Mouse (Mus musculus) CH12.LX (cell line): ENCODE measurements around the gene Cd59b. TPM values are rescaled to one million over a fixed set of nuclear protein-coding genes. Genes with fewer than 3 reads are reported as not detected.

Experiments used
- DNase-seq: peaks from one replicate; pipeline ENCODE4 v3.0.0-alpha.2; 2013; ENCODE audit errors: extremely low read depth
- H3K27ac ChIP-seq: 2 replicates; pipeline ENCODE4 v1.5.1; 2012; ENCODE audit warnings: low read depth, mild to moderate bottlenecking, control low read depth, moderate library complexity; ENCODE audit not compliant: insufficient read depth
- H3K27me3 ChIP-seq: replicated peaks from 2 replicates; pipeline ENCODE3; 2012; ENCODE audit warnings: inconsistent platforms
- H3K36me3 ChIP-seq, 2 experiments: replicated peaks in 1 of 2; 2 replicates each; pipeline versions ENCODE3 to v1.6.1; 2012; ENCODE audit warnings: inconsistent platforms in 1 of 2, low read length in 1 of 2, mild to moderate bottlenecking in 1 of 2, mixed read lengths in 1 of 2, moderate library complexity in 1 of 2; ENCODE audit not compliant: control insufficient read depth in 1 of 2, insufficient read depth in 1 of 2
- H3K4me1 ChIP-seq, 2 experiments: 2 replicates each; pipeline ENCODE4 v1.6.1; 2012; ENCODE audit warnings: inconsistent platforms in 1 of 2, moderate library complexity in 1 of 2; ENCODE audit not compliant: insufficient read depth in 2 of 2, control insufficient read depth in 1 of 2
- H3K4me2 ChIP-seq: 2 replicates; pipeline ENCODE4 v1.6.1; 2012; ENCODE audit warnings: low read depth, mild to moderate bottlenecking, control low read depth; ENCODE audit not compliant: poor library complexity, insufficient read depth, severe bottlenecking
- H3K4me3 ChIP-seq, 3 experiments: fragments of 150-350 bp in 1 of 3; sonication (generic) in 1 of 3; replicated peaks in 1 of 3; 2 replicates each; pipeline versions ENCODE3 to v1.5.1; 2011 to 2012; ENCODE audit warnings: low read depth in 2 of 3, low read length in 2 of 3, mild to moderate bottlenecking in 2 of 3, moderate library complexity in 2 of 3, control low read depth in 1 of 3, improper control_type of control experiment in 1 of 3, inconsistent platforms in 1 of 3, mixed read lengths in 1 of 3; ENCODE audit not compliant: poor library complexity in 1 of 3
- H3K79me2 ChIP-seq: replicated peaks from 2 replicates; pipeline ENCODE4 v1.6.1; 2012; ENCODE audit warnings: mild to moderate bottlenecking, moderate library complexity; ENCODE audit not compliant: control insufficient read depth, poor library complexity, insufficient read depth, severe bottlenecking; ENCODE audit errors: extremely low read depth
- H3K9ac ChIP-seq: 2 replicates; pipeline ENCODE4 v1.6.1; 2012; ENCODE audit warnings: low read depth, mild to moderate bottlenecking, control low read depth, moderate library complexity; ENCODE audit not compliant: insufficient read depth
- H3K9me3 ChIP-seq: replicated peaks from 2 replicates; pipeline ENCODE3; 2012; ENCODE audit warnings: low read length, inconsistent platforms, mixed read lengths
- CHD1 ChIP-seq: IDR thresholded peaks from 2 replicates; pipeline ENCODE4 v1.6.1; 2012; ENCODE audit warnings: low read depth, low read length, improper control_type of control experiment, inconsistent platforms
- CHD2 ChIP-seq: IDR thresholded peaks from 2 replicates; pipeline ENCODE4 v1.6.1; 2011; ENCODE audit warnings: low read length, improper control_type of control experiment
- ELF1 ChIP-seq: IDR thresholded peaks from 2 replicates; pipeline ENCODE4 v1.6.1; 2014; ENCODE audit warnings: low read depth, mild to moderate bottlenecking, inconsistent platforms, low read length, improper control_type of control experiment
- HCFC1 ChIP-seq: IDR thresholded peaks from 2 replicates; pipeline ENCODE4 v1.6.1; 2012; ENCODE audit warnings: low read depth, mild to moderate bottlenecking, inconsistent platforms, low read length, improper control_type of control experiment
- JUN ChIP-seq: IDR thresholded peaks from 2 replicates; pipeline ENCODE4 v1.6.1; 2011; ENCODE audit warnings: low read depth, mild to moderate bottlenecking, low read length, improper control_type of control experiment, moderate library complexity; ENCODE audit not compliant: insufficient read depth
- JUND ChIP-seq: conservative IDR thresholded peaks from 2 replicates; pipeline ENCODE4 v1.6.1; 2011; ENCODE audit warnings: low read depth, low read length, improper control_type of control experiment
- KAT2A ChIP-seq: IDR thresholded peaks from 2 replicates; pipeline ENCODE4 v1.6.1; 2012; ENCODE audit warnings: low read length, improper control_type of control experiment, inconsistent platforms; ENCODE audit not compliant: insufficient replicate concordance
- MAX ChIP-seq: IDR thresholded peaks from 2 replicates; pipeline ENCODE4 v1.6.1; 2011; ENCODE audit warnings: low read length, improper control_type of control experiment
- MXI1 ChIP-seq: IDR thresholded peaks from 2 replicates; pipeline ENCODE4 v1.6.1; 2011; ENCODE audit warnings: mild to moderate bottlenecking, low read depth, low read length, improper control_type of control experiment
- MYC ChIP-seq: IDR thresholded peaks from 2 replicates; pipeline ENCODE4 v1.6.1; 2011; ENCODE audit warnings: low read depth, mild to moderate bottlenecking, improper control_type of control experiment, low read length
- NRF1 ChIP-seq: IDR thresholded peaks from 2 replicates; pipeline ENCODE4 v1.6.1; 2014; ENCODE audit warnings: low read depth, mild to moderate bottlenecking, inconsistent platforms, low read length, improper control_type of control experiment, moderate library complexity
- PAX5 ChIP-seq: IDR thresholded peaks from 2 replicates; pipeline ENCODE4 v1.6.1; 2012; ENCODE audit warnings: low read length, inconsistent platforms, mixed read lengths
- POLR2A ChIP-seq: IDR thresholded peaks from 2 replicates; pipeline ENCODE4 v1.6.1; 2011; ENCODE audit warnings: low read depth, mild to moderate bottlenecking, improper control_type of control experiment, low read length
- SIN3A ChIP-seq: IDR thresholded peaks from 2 replicates; pipeline ENCODE4 v1.6.1; 2012; ENCODE audit warnings: low read length, improper control_type of control experiment, inconsistent platforms
- TCF12 ChIP-seq: IDR thresholded peaks from 2 replicates; pipeline ENCODE4 v1.6.1; 2014; ENCODE audit warnings: low read depth, mild to moderate bottlenecking, inconsistent platforms, low read length, improper control_type of control experiment
- UBTF ChIP-seq: IDR thresholded peaks from 2 replicates; pipeline ENCODE4 v1.6.1; 2012; ENCODE audit warnings: low read depth, mild to moderate bottlenecking, inconsistent platforms, low read length, improper control_type of control experiment, moderate library complexity
- ZMIZ1 ChIP-seq: IDR thresholded peaks from 2 replicates; pipeline ENCODE4 v1.6.1; 2012; ENCODE audit warnings: low read depth, mild to moderate bottlenecking, inconsistent platforms, low read length, improper control_type of control experiment
- dilution Hi-C: fragments of 300-500 bp; cut with MboI; formaldehyde crosslinking; loops from 2 replicates; pipeline ENCODE4 v1.14.3; 2020; ENCODE audit warnings: low sequenced_read_pairs; ENCODE audit not compliant: extremely low pct_unique_long_range_greater_than_20kb, extremely low pct_ligation_motif_present
- in situ Hi-C: fragments of 300-500 bp; cut with MboI; formaldehyde crosslinking; loops from 3 replicates; pipeline ENCODE4 v1.14.3; 2019; ENCODE audit warnings: low sequenced_read_pairs, low pct_ligation_motif_present, low pct_unique_long_range_greater_than_20kb, mixed read lengths
- polyA plus RNA-seq: library from polyadenylated mRNA; unstranded; fragments of >175 nt; gene quantifications from 2 replicates; pipeline ENCODE4 v1.2.1, GENCODE M21; 2012; ENCODE audit warnings: low read depth; ENCODE audit not compliant: insufficient read length
- total RNA-seq, 2 experiments: library from RNA; depleted of rRNA; stranded (reverse); fragments of 300-350 nt in 1 of 2; fragments of >200 nt in 1 of 2; gene quantifications; 2 replicates each; pipeline ENCODE4 v1.2.3; 2012 to 2014

The Cd59b gene
- total and polyA plus RNA-seq, 3 experiments = 0.25 to 2.1 (median 0.80) TPM

DNA sequence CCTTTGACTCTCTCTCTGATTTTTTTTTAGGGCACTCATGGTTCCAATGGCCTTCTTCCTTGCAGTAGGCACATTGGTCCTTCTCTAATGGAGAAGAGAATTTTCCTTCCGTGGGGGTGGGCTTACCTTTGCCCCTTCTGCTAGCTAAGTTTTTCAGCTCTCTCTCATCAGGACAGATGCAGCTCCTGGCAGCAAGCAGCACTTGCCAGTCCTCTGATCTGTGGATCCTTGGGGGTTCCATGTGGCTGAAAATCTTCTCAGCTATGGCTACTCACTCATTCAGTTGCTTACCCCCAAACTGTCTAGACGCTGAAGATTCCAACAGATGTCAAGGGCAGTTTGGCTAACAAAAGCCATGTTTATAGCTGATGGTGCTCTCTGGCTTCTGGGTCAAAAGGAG, 23.7 kb downstream of the Cd59b start:
- dilution Hi-C loops (no loop called here), in situ Hi-C loops (no loop called here)
- H3K79me2 ChIP-seq = no peaks in the 10 kb centered on the region
- no peak overlapping the region for H3K4me2 ChIP-seq
- H3K4me1 ChIP-seq = peaks cover 0 to 12% of the 10 kb centered on the region in 2 experiments; a peak in 2 of 4 replicates
- TF ChIP-seq UBTF = no peak
- DNase-seq = no peak
- peaks cover 14% of the 10 kb centered on the region for H3K27me3 ChIP-seq
- H3K9ac ChIP-seq = no peak overlapping the region
- H3K27ac ChIP-seq = no peak overlapping the region
- no peaks in the 10 kb centered on the region for H3K36me3 ChIP-seq
- no peak overlapping the region for H3K4me3 ChIP-seq
- H3K9me3 ChIP-seq = no peaks in the 10 kb centered on the region

DNA sequence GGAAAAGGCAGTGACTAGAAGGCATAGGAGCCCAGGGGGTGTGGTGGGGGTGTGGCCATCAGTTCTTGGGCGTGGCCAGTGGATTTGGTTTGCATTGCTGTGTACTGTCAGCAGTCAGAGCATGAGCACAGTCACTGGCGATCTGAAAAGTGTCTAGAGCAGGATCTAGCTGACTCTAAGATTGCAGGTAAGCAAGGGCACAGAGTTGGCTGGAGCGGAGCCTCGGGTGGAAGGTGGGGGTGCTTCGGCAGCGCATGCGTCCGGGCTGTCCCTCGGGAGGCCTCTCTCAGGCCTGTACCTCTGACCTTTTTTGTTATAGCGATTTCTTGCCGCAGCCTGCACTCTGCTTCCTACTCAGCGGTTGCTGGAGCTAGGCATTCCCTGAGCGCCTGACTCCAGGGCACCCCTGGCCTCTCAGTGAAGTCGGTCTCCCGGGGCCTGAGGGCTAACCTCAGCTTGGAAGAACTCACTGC, 26.1 kb downstream of the Cd59b start, which contains the start of gene Cd59a:
Cd59a (plus strand) TSS at position 61 of the 473 bp plus-strand sequence.
- no peaks in the 10 kb centered on the region for H3K79me2 ChIP-seq
- no peak for TF ChIP-seq MAX
- no peak for TF ChIP-seq ZMIZ1
- no peak for TF ChIP-seq CHD2
- peak; percentile 63 for TF ChIP-seq MXI1
- no peak for TF ChIP-seq PAX5
- peak; percentile 87 for TF ChIP-seq NRF1
- TF ChIP-seq KAT2A = no peak
- TF ChIP-seq HCFC1 = peak; percentile 19; the same call in 1 of the 2 replicates
- TF ChIP-seq JUN = no peak
- TF ChIP-seq MYC = no peak
- TF ChIP-seq TCF12 = peak; percentile 19; the same call in 1 of the 2 replicates
- peak; percentile 61 for TF ChIP-seq POLR2A
- no peak for TF ChIP-seq JUND
- TF ChIP-seq SIN3A = no peak; the same call in 1 of the 2 replicates
- TF ChIP-seq CHD1 = no peak
- TF ChIP-seq ELF1 = 0 out of 2 replicates have a peak, but pooled peaks have one; percentile 16
- TF ChIP-seq, all 38 proteins: peak for 6
- in situ Hi-C loops (no loop called here), dilution Hi-C loops (no loop called here)
- peak within 1 kb of the TSS; percentile 63 to 71 (median 69) for H3K4me3 ChIP-seq
- H3K4me2 ChIP-seq = peak within 1 kb of the TSS; percentile 60
- peak; percentile 90 for DNase-seq
- no peaks in the 10 kb centered on the region for H3K9me3 ChIP-seq
- H3K9ac ChIP-seq = peak within 1 kb of the TSS; percentile 57
- 0 out of 2 replicates have a peak within 1 kb of the TSS, but pooled peaks have one; percentile 1 for H3K27ac ChIP-seq
- no peaks in the 10 kb centered on the region for H3K36me3 ChIP-seq
- peaks cover 0 to 9% of the 10 kb centered on the region in 2 experiments; a peak in 2 of 4 replicates for H3K4me1 ChIP-seq
- peaks cover 14% of the 10 kb centered on the region for H3K27me3 ChIP-seq
